Mouse (Mus musculus) C2C12 (cell line): ENCODE results near the gene Castor1. TPM values are rescaled to one million over a fixed set of nuclear protein-coding genes. Genes with fewer than 3 reads are reported as not detected.

Experiments used
- H3K27me3 ChIP-seq: one replicate; pipeline ENCODE4 v1.6.1; 2011; ENCODE audit not compliant: control insufficient read depth, insufficient read depth, insufficient read length
- H3K36me3 ChIP-seq: one replicate; pipeline ENCODE4 v1.6.1; 2011; ENCODE audit not compliant: control insufficient read depth, insufficient read depth
- H3K4me3 ChIP-seq: one replicate; pipeline ENCODE4 v1.5.1; 2011; ENCODE audit warnings: mild to moderate bottlenecking, control low read depth; ENCODE audit not compliant: poor library complexity, insufficient read depth, severe bottlenecking
- H3K79me2 ChIP-seq: one replicate; pipeline ENCODE4 v1.6.1; 2011; ENCODE audit not compliant: control insufficient read depth, insufficient read depth
- H3K79me3 ChIP-seq: one replicate; pipeline ENCODE4 v1.6.1; 2011; ENCODE audit warnings: low read depth, control low read depth
- H3ac ChIP-seq: one replicate; pipeline ENCODE3; 2011; ENCODE audit warnings: low read depth; ENCODE audit not compliant: control insufficient read depth, insufficient read length
- CEBPB ChIP-seq: IDR thresholded peaks from one replicate; pipeline ENCODE4 v1.6.1; 2011; ENCODE audit warnings: low read depth, mild to moderate bottlenecking, control low read depth, moderate library complexity
- CTCF ChIP-seq: IDR thresholded peaks from one replicate; pipeline ENCODE4 v1.5.1; 2011; ENCODE audit not compliant: control insufficient read depth, insufficient read depth, insufficient read length
- FOSL1 ChIP-seq: IDR thresholded peaks from one replicate; pipeline ENCODE4 v1.8.0; 2011; ENCODE audit warnings: mild to moderate bottlenecking, low read length; ENCODE audit not compliant: poor library complexity, insufficient read depth, severe bottlenecking
- MAX ChIP-seq: IDR thresholded peaks from one replicate; pipeline ENCODE4 v1.6.1; 2011; ENCODE audit warnings: mild to moderate bottlenecking, control low read depth
- MYOD1 ChIP-seq: IDR thresholded peaks from one replicate; pipeline ENCODE4 v1.6.1; 2011; ENCODE audit warnings: low read depth; ENCODE audit not compliant: control insufficient read depth, insufficient read length
- MYOG ChIP-seq: IDR thresholded peaks from one replicate; pipeline ENCODE4 v1.6.1; 2011; ENCODE audit not compliant: control insufficient read depth, insufficient read length; ENCODE audit errors: extremely low read depth
- USF1 ChIP-seq: IDR thresholded peaks from one replicate; pipeline ENCODE4 v1.6.1; 2011; ENCODE audit warnings: low read depth, mild to moderate bottlenecking, control low read depth, moderate library complexity
- long read RNA-seq, 2 experiments: library from polyadenylated mRNA; unstranded; transcript quantifications; one replicate each; pipeline ENCODE4 v2.0.0; 2019 to 2020
- polyA plus RNA-seq: library from polyadenylated mRNA; unstranded; fragments of >200 nt; fragmentation: generic; extraction: Trizol; gene quantifications from one replicate; pipeline ENCODE4 v1.2.1, GENCODE M21; 2012; ENCODE audit warnings: missing spikeins

Castor1 gene
- polyA plus RNA-seq, result 1.5 TPM
- long read RNA-seq, experiment 1, partial matches to known transcripts, result 1 of 5 reads
- long read RNA-seq, experiment 1, other reads (novel, unspliced or antisense), result 3 of 5 reads
- long read RNA-seq, experiment 2, transcript Castor1-201 (9 exons, 1,574 nt), result major isoform, 17 of 22 reads
- long read RNA-seq, experiment 2, partial matches to known transcripts, result 0 of 22 reads
- long read RNA-seq, experiment 2, other reads (novel, unspliced or antisense), result 5 of 22 reads

- TF ChIP-seq CEBPB (no peak), MAX (peak; percentile 68)
- Histone ChIP-seq H3K79me3 (no peaks in the 10 kb centered on the region), H3K79me2 (no peaks in the 10 kb centered on the region), H3K36me3 (peaks cover 18% of the 10 kb centered on the region), H3ac (peak within 1 kb of the TSS; percentile 46), H3K4me3 (peak within 1 kb of the TSS; percentile 25), H3K27me3 (no peaks in the 10 kb centered on the region)
Measured at GRCm38 (mm10) chr11:4217914-4218629, at the start of gene Castor1. TSS of gene Castor1 (plus strand) at chr11:4218225.

- TF ChIP-seq MYOG (no peak), CTCF (no peak), CEBPB (no peak), MAX (no peak)
- no peak overlapping the region for H3K4me3 ChIP-seq
- no peak overlapping the region for H3ac ChIP-seq
- no peaks in the 10 kb centered on the region for H3K79me3 ChIP-seq
- peaks cover 7% of the 10 kb centered on the region for H3K79me2 ChIP-seq
- no peaks in the 10 kb centered on the region for H3K27me3 ChIP-seq
- H3K36me3 ChIP-seq, result peaks cover 100% of the 10 kb centered on the region
Measured at GRCm38 (mm10) chr11:4174586-4174985, 43.4 kb upstream of the Castor1 start.

- H3K4me3 ChIP-seq, result no peak overlapping the region
- H3K27me3 ChIP-seq, result no peaks in the 10 kb centered on the region
- H3K36me3 ChIP-seq, result peaks cover 100% of the 10 kb centered on the region
- H3K79me3 ChIP-seq, result no peaks in the 10 kb centered on the region
- H3ac ChIP-seq, result no peak overlapping the region
- TF ChIP-seq CTCF (no peak), MYOD1 (no peak), MYOG (no peak), FOSL1 (no peak), USF1 (no peak), CEBPB (no peak)
- H3K79me2 ChIP-seq, result no peaks in the 10 kb centered on the region
Measured at GRCm38 (mm10) chr11:4177716-4178115, 40.3 kb upstream of the Castor1 start.

DNA sequence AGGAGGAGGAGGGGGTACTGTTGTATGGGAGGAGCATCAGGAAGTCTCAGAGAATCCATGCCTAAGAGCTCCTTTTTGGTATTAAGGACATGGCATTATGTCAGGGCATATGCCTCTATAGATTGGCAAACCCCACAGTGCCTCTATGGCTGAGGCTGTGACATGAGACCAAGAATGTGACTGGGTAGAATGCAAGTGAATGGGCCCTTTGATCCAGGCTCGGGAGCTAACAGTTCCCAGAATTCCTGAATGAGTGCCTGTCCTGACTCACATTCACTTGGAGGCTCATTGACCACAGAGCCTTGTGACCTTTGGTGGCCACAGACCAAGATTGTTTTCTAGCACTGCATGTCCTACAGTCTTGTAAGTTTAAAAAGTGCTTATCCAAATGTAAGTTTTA lies 36.0 kb upstream of the Castor1 start:
- Histone ChIP-seq H3K27me3 (no peaks in the 10 kb centered on the region), H3K79me2 (peaks cover 2% of the 10 kb centered on the region), H3K4me3 (no peak overlapping the region), H3K36me3 (peaks cover 63% of the 10 kb centered on the region), H3ac (no peak overlapping the region), H3K79me3 (no peaks in the 10 kb centered on the region)
- TF ChIP-seq USF1 (no peak), MAX (no peak), FOSL1 (no peak), MYOG (no peak), MYOD1 (no peak), CEBPB (no peak), CTCF (no peak)

DNA sequence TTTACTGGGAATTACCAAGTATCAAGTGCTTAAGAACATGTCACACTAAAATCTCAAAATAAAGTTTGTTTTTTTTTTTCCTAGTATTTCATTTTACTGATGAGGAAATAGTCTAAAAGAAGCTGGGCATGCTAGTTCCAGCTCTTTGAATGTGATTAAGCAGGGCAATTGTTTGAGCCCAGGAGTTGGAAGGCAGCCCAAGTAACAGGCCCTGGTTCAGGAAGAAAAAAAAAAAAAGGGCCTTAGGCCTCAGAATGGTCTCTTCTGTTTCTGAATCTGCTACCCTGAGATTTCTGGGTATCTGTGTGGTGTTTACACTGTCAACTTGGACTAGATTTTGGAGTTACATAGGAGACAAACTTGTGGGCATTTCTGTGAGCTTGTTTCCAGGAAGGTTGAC lies 34.5 kb upstream of the Castor1 start:
- no peak overlapping the region for H3K4me3 ChIP-seq
- peaks cover 48% of the 10 kb centered on the region for H3K36me3 ChIP-seq
- TF ChIP-seq CTCF (no peak), MYOD1 (no peak), FOSL1 (no peak), MAX (no peak), USF1 (no peak), CEBPB (no peak), MYOG (no peak)
- no peaks in the 10 kb centered on the region for H3K27me3 ChIP-seq
- peaks cover 17% of the 10 kb centered on the region for H3K79me2 ChIP-seq
- no peak overlapping the region for H3ac ChIP-seq
- no peaks in the 10 kb centered on the region for H3K79me3 ChIP-seq
